Mouse (Mus musculus): Measurements from ENCODE around the gene Arfgef2. TPM values are rescaled to one million over a fixed set of nuclear protein-coding genes. Genes with fewer than 3 reads are reported as not detected.

Gene Arfgef2
- 10 to 100 TPM; 24.5 to 31.5 TPM for total RNA-seq (2023)

DNA sequence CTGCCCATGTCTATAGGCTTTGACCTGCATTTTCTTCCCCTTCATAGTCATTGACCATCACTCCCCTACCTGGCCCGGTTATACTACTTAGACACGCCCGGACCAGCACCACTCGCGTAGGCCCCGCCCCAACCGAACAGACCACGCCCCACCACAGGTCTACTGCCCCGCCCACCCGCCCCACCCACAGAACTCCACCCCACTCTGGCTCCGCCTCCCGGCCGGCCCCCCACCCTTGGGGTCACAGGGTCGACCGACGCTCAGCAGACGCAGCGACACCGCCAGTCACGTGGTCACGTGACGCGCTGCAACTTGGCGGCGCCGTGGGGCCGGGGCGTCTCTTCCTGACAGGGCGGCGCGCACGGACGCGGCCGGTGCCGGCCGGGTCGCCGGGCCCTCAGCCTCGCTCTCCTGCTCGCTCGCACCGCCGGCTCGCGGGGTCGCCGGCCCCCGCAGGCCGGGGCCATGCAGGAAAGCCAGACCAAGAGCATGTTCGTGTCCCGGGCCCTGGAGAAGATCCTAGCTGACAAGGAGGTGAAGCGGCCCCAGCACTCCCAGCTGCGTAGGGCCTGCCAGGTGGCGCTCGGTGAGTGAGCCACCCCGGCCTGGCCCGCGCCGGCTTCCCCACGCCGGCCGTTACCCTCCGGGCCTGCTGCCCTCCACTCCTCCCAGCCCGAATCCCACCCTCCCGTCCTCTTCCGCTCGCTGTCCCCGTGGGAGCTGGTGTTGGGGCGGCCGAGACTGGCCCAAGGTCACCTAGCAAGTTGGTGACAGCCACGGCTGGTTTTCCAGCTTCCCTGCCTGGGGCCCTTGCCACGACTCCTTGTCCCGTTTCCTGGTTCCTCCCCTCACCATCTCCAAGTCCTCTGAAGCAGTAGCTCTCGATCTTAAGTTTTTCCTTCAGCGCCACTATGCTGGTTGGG is at the start of gene Arfgef2:
Gene Arfgef2 (plus strand): TSS at position 339 of the 923 bp plus-strand sequence.

DNA sequence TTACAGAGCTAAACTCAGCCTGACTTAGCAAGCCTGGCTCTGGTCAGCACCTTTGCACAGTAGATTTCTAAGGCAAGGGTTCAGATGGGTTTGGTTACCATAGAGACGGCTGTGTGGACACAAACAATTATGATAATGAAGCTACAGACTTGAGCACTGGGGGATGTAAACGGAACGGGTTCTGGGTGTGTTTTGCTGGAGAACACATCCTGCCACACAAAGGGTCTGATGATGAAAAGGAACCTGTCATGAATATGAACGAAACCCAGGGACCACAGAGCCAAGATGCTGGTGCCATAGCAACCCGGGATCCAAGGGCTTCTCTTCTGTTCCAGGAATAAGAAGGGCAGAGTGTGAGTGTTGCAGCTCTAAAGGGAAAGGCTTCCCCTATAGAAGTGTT is 13.0 kb upstream of the Arfgef2 start, which contains the start of gene Trp53rkb:
Gene Trp53rkb (plus strand): TSS at position 177 of the 400 bp plus-strand sequence.

DNA sequence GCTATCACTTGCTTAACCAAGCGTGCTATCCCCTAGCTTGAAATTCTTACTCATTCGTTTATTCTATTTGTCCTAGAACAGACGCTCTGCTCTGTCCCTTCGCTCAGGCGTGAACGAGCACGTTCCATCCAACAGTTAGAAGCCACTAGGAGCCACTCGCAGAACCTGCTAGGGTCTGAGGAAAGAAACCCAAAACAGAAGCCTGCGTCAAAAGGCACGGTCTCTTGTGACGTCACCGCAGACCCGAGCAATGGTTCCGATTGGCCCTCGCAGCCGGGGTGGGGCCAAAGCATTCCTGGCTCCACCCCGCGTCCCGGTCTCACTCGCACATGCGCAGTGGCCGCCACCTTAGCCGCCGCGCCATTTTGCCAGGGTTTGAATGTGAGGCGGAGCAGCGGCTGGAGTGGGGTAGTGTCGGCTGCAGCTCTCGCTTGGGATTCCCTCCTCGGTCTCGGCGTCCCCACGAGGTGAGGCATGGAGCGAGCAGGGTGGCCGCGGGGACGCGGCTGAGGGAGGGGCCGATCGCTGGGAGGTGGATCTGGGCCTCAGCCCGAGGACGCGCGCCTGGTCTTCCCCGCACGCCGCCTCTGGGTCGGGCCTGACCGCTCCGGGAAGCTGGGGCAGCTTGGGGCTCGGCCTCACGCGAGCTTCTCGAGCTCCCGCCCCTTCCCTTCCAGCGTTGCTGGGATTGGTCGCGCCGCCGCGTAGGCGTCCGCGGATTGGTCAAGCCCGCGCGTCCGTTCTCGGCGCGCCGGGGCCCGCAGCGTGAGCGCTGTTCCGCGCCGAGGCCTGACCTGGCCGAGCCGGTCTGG is 100.5 kb downstream of the Arfgef2 start, which contains the start of gene Cse1l:
Gene Cse1l (plus strand): TSS at position 330 of the 812 bp plus-strand sequence.

Other genes with a start within 250 kb of the Arfgef2 start
- 100 to 1,000 TPM; 248 to 279 TPM for gene Prex1, start 91.8 kb upstream of the Arfgef2 start, total RNA-seq (2023)
- gene Trp53rkb, start 13.1 kb upstream of the Arfgef2 start, total RNA-seq (2023), result 1 to 10 TPM; 5.2 to 5.9 TPM
- gene Cse1l, start 100.5 kb downstream of the Arfgef2 start, total RNA-seq (2023), result 10 to 100 TPM; 57.6 to 65.6 TPM
- gene Stau1, start 190.7 kb downstream of the Arfgef2 start, total RNA-seq (2023), result 10 to 100 TPM; 69.4 to 71.2 TPM
- 10 to 100 TPM; 45.6 to 49.7 TPM for gene Ddx27, start 209.6 kb downstream of the Arfgef2 start, total RNA-seq (2023)